Mouse (Mus musculus) urinary bladder, adult 18-20 months (tissue): ENCODE measurements around the gene Olfr460.
"Not testable (repeated sequence)": the region's sequence is repeated elsewhere in the genome, so short reads cannot be mapped to it uniquely, and the experiment has no call there.

Experiments
- DNase-seq, 2 experiments: peaks; one replicate each; pipeline ENCODE4 v3.0.0; 2022; ENCODE audit warnings: low spot score in 2 of 2, mixed read lengths in 2 of 2

The Olfr460 gene

GRCm38 (mm10) chr6:40569187-40569586, at the start of gene Olfr460:
Gene Olfr460 (plus strand): TSS chr6:40569487.
- no peak for DNase-seq

GRCm38 (mm10) chr6:40544690-40545089, 24.6 kb upstream of the Olfr460 start:
- no peak for DNase-seq

GRCm38 (mm10) chr6:40554950-40555349, 14.3 kb upstream of the Olfr460 start, which contains the start of gene Olfr461:
Gene Olfr461 (minus strand): TSS chr6:40555050.
- no peak for DNase-seq

GRCm38 (mm10) chr6:40573618-40574017, 4.3 kb downstream of the Olfr460 start:
- DNase-seq, result no peak

- no peak for DNase-seq
Measured at GRCm38 (mm10) chr6:40576305-40576704, 7.0 kb downstream of the Olfr460 start.

GRCm38 (mm10) chr6:40584336-40584735, 15.0 kb downstream of the Olfr460 start:
- no peak for DNase-seq

GRCm38 (mm10) chr6:40585645-40586044, 16.4 kb downstream of the Olfr460 start, which contains the start of gene Clec5a:
Gene Clec5a (minus strand): TSS chr6:40585821.
- no peak for DNase-seq

- DNase-seq, result no peak
Measured at GRCm38 (mm10) chr6:40588346-40588745, 19.1 kb downstream of the Olfr460 start.

- no peak for DNase-seq
Measured at GRCm38 (mm10) chr6:40594804-40595550, 25.7 kb downstream of the Olfr460 start.

GRCm38 (mm10) chr6:40598546-40598945, 29.3 kb downstream of the Olfr460 start:
- not testable (repeated sequence) for DNase-seq

- no peak for DNase-seq
Measured at GRCm38 (mm10) chr6:40607431-40607830, 38.1 kb downstream of the Olfr460 start.

- DNase-seq, result no peak
Measured at GRCm38 (mm10) chr6:40610244-40610643, 41.0 kb downstream of the Olfr460 start.

GRCm38 (mm10) chr6:40613260-40613852, 44.1 kb downstream of the Olfr460 start, which contains the start of gene Tas2r138:
Gene Tas2r138 (minus strand): TSS chr6:40613310.
- DNase-seq, result no peak

GRCm38 (mm10) chr6:40617965-40618364, 48.7 kb downstream of the Olfr460 start:
- peak; percentile 6 for DNase-seq
